Mouse (Mus musculus) kidney, adult 2 months (tissue): ENCODE data around the gene Rnf24.

ENCODE experiments used
- CTCF ChIP-seq: fragments of 200-500 bp; conservative IDR thresholded peaks from 2 replicates; pipeline ENCODE4 v1.5.1; 2011; ENCODE audit warnings: low read depth, mild to moderate bottlenecking, control low read depth, low read length, moderate library complexity, mixed read lengths; ENCODE audit not compliant: insufficient read depth, insufficient read length
- POLR2A ChIP-seq: fragments of 200-500 bp; IDR thresholded peaks from one replicate; pipeline ENCODE4 v1.6.1; 2011; ENCODE audit warnings: low read depth, low read length, control low read depth

- no peak for TF ChIP-seq CTCF
- TF ChIP-seq POLR2A: no peak
These were observed 26.2 kb upstream of the Rnf24 start for GRCm38 (mm10) chr2:131378872-131379271.
